Mouse (Mus musculus) heart, adult 2 months (tissue): Measurements from ENCODE around the gene Gpc1.

Experiments
- CTCF ChIP-seq: fragments of 200-600 bp; IDR thresholded peaks from 2 replicates; pipeline ENCODE4 v1.8.1; 2022; ENCODE audit warnings: antibody characterized with exemption, mild to moderate bottlenecking, moderate library complexity
- EP300 ChIP-seq: fragments of 200-500 bp; IDR thresholded peaks from 2 replicates; pipeline ENCODE4 v1.6.1; 2011; ENCODE audit warnings: low read depth, low read length, control low read depth; ENCODE audit not compliant: insufficient read depth
- POLR2A ChIP-seq: fragments of 200-500 bp; IDR thresholded peaks from 2 replicates; pipeline ENCODE4 v1.6.1; 2011; ENCODE audit warnings: mild to moderate bottlenecking, low read depth, low read length, control low read depth; ENCODE audit not compliant: insufficient read depth

DNA sequence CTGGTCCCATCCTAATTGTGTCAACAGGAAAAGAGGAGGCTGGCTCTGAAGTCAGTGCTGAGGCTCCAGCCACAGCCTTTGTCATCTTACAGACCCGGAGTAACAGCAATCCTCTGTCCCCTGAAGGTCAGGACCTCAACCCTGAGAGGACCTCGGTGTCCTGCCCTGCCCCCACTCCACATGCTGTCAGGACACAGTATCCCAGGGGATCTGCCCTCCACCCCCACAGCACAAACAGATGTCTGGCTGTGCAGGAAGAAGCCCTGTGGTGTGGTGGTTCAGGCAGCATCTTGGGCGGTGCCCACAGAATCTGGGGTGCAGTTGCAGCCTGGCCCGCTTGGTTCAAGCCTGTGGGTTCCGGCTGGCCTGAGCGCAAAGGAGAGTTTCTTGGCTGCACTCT, 48.9 kb upstream of the Gpc1 start:
- TF ChIP-seq CTCF: no peak
- no peak for TF ChIP-seq POLR2A
- no peak for TF ChIP-seq EP300
